Mouse (Mus musculus) kidney, adult 2 months (tissue): ENCODE results near the gene Mat2b. TPM values are rescaled to one million over a fixed set of nuclear protein-coding genes. Genes with fewer than 3 reads are reported as not detected.

Experiments
- DNase-seq: peaks from one replicate; pipeline ENCODE4 v3.0.0; 2021
- H3K27ac ChIP-seq: fragments of 200-500 bp; 2 replicates; pipeline ENCODE4 v1.5.1; 2012; ENCODE audit warnings: low read depth, low read length, control low read depth, inconsistent platforms; ENCODE audit not compliant: insufficient read depth
- H3K27me3 ChIP-seq: fragments of 200-500 bp; replicated peaks from 2 replicates; pipeline ENCODE4 v1.6.1; 2012; ENCODE audit warnings: mild to moderate bottlenecking, moderate library complexity, low read length, inconsistent platforms; ENCODE audit not compliant: control insufficient read depth, insufficient read depth
- H3K36me3 ChIP-seq: fragments of 200-500 bp; 2 replicates; pipeline ENCODE4 v1.6.1; 2012; ENCODE audit warnings: mild to moderate bottlenecking, moderate library complexity, low read length, inconsistent platforms; ENCODE audit not compliant: control insufficient read depth, insufficient read depth
- H3K4me1 ChIP-seq: fragments of 200-500 bp; 2 replicates; pipeline ENCODE4 v1.6.1; 2011; ENCODE audit warnings: low read length; ENCODE audit not compliant: control insufficient read depth, insufficient read depth
- H3K4me3 ChIP-seq: fragments of 200-500 bp; 2 replicates; pipeline ENCODE4 v1.5.1; 2011; ENCODE audit warnings: mild to moderate bottlenecking, low read depth, low read length, control low read depth; ENCODE audit not compliant: insufficient read depth
- CTCF ChIP-seq: fragments of 200-500 bp; conservative IDR thresholded peaks from 2 replicates; pipeline ENCODE4 v1.5.1; 2011; ENCODE audit warnings: low read depth, mild to moderate bottlenecking, control low read depth, low read length, moderate library complexity, mixed read lengths; ENCODE audit not compliant: insufficient read depth, insufficient read length
- POLR2A ChIP-seq: fragments of 200-500 bp; IDR thresholded peaks from one replicate; pipeline ENCODE4 v1.6.1; 2011; ENCODE audit warnings: low read depth, low read length, control low read depth
- WGBS: fragments of 180-500 bp; shearing (Covaris S2); methylation state at CpG from one replicate; pipeline ENCODE4 v1.1.7; 2018; 5-methylcytosine and 5-hydroxymethylcytosine counted together
- polyA plus RNA-seq: library from polyadenylated mRNA; depleted of rRNA; stranded (reverse); fragments of >200 nt; gene quantifications from 2 replicates; pipeline ENCODE4 v1.2.3, GENCODE M21; 2012

The Mat2b gene
- polyA plus RNA-seq, 1 experiment = 57.2 TPM

GRCm38 (mm10) chr11:40692101-40692509 is 2.9 kb downstream of the Mat2b start:
- DNase-seq = no peak
- TF ChIP-seq CTCF (no peak), POLR2A (no peak)
- WGBS = under 1% methylated on average over 28 of the region's 28 CpGs
- no peaks in the 10 kb centered on the region for H3K36me3 ChIP-seq
- H3K4me3 ChIP-seq = peak overlapping the region; percentile 99
- peaks cover 8% of the 10 kb centered on the region for H3K4me1 ChIP-seq
- no peaks in the 10 kb centered on the region for H3K27me3 ChIP-seq
- H3K27ac ChIP-seq = peak overlapping the region; percentile 97

DNA sequence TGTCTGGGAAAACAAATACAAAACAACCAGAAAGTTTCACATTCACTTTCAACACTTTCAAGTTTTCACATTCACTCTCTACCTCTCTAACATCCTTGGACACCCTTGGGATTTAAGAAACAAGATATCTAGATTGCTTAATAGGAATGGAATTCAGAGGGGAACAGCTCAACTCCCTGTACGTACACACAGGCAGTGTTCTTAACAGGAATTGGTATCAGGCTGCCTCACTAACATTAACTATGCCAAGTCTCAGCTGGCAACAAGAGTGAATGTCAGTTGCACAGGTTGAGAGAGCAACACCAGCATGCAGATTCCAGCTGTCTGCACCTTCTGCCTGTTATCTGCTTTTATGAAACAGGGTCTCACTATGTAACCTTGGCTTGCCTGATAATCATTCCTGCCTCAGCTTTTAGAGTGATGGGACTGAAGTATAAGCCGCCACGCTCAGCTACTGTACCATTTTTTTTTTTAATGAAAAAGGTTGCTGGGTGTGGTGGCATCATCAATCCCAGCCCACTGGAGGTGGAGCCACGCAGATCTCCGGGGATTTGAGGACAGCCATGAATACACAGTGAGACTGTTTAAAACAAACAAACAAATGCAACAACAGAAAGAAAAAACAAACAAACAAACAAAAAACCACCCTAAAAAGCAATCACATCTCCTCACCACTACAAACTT is 4.4 kb downstream of the Mat2b start:
- Histone ChIP-seq H3K27me3 (no peaks in the 10 kb centered on the region), H3K4me3 (no peak overlapping the region), H3K4me1 (peaks cover 8% of the 10 kb centered on the region), H3K27ac (no peak overlapping the region), H3K36me3 (peaks cover 5% of the 10 kb centered on the region)
- DNase-seq = peak; percentile 21
- TF ChIP-seq CTCF (no peak), POLR2A (no peak)
- 14% methylated on average over 5 of the region's 5 CpGs for WGBS

- no peak overlapping the region for H3K27ac ChIP-seq
- H3K27me3 ChIP-seq = no peaks in the 10 kb centered on the region
- H3K4me1 ChIP-seq = no peaks in the 10 kb centered on the region
- no peak overlapping the region for H3K4me3 ChIP-seq
- DNase-seq = no peak
- TF ChIP-seq POLR2A (no peak), CTCF (no peak)
- 40% methylated on average over 3 of the region's 3 CpGs for WGBS
- H3K36me3 ChIP-seq = peaks cover 27% of the 10 kb centered on the region
These were observed 11.7 kb downstream of the Mat2b start for GRCm38 (mm10) chr11:40683295-40683694.

DNA sequence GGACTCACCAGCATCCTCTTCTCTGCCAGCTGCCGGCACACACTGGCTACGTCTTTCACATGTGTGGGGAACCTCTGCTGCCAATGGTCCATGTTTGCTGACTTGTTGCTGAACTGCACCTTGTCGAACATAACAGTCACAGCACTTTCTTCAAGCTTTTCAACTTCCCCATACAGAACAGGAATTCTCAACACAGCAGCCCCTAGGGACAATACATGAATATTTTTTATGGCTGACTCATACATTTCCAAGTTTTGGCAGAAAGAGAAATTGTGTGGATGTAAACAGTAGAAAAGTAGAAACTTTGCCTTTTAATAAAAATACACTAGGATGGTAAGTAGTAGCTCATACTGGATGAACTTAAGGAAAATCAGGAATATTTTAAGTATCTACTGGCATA is 12.5 kb downstream of the Mat2b start:
- no peak for DNase-seq
- no peak overlapping the region for H3K4me3 ChIP-seq
- no peak overlapping the region for H3K27ac ChIP-seq
- H3K27me3 ChIP-seq = no peaks in the 10 kb centered on the region
- TF ChIP-seq POLR2A = no peak
- TF ChIP-seq CTCF = no peak
- H3K4me1 ChIP-seq = no peaks in the 10 kb centered on the region
- H3K36me3 ChIP-seq = peaks cover 30% of the 10 kb centered on the region
- 84% methylated on average over 3 of the region's 3 CpGs for WGBS

GRCm38 (mm10) chr11:40677169-40677568 is 17.8 kb downstream of the Mat2b start:
- TF ChIP-seq POLR2A = no peak
- TF ChIP-seq CTCF = peak; percentile 61
- peaks cover 17% of the 10 kb centered on the region for H3K36me3 ChIP-seq
- peak; percentile 34 for DNase-seq
- WGBS = 98% methylated on average over 1 of the region's 1 CpGs
- no peaks in the 10 kb centered on the region for H3K4me1 ChIP-seq
- H3K27ac ChIP-seq = no peak overlapping the region
- H3K27me3 ChIP-seq = no peaks in the 10 kb centered on the region
- no peak overlapping the region for H3K4me3 ChIP-seq

- 71% methylated on average over 4 of the region's 4 CpGs for WGBS
- H3K4me3 ChIP-seq = no peak overlapping the region
- no peaks in the 10 kb centered on the region for H3K4me1 ChIP-seq
- DNase-seq = no peak
- no peaks in the 10 kb centered on the region for H3K27me3 ChIP-seq
- TF ChIP-seq POLR2A = no peak
- no peak for TF ChIP-seq CTCF
- H3K36me3 ChIP-seq = peaks cover 13% of the 10 kb centered on the region
- no peak overlapping the region for H3K27ac ChIP-seq
These were observed 19.8 kb downstream of the Mat2b start for GRCm38 (mm10) chr11:40675014-40675730.

DNA sequence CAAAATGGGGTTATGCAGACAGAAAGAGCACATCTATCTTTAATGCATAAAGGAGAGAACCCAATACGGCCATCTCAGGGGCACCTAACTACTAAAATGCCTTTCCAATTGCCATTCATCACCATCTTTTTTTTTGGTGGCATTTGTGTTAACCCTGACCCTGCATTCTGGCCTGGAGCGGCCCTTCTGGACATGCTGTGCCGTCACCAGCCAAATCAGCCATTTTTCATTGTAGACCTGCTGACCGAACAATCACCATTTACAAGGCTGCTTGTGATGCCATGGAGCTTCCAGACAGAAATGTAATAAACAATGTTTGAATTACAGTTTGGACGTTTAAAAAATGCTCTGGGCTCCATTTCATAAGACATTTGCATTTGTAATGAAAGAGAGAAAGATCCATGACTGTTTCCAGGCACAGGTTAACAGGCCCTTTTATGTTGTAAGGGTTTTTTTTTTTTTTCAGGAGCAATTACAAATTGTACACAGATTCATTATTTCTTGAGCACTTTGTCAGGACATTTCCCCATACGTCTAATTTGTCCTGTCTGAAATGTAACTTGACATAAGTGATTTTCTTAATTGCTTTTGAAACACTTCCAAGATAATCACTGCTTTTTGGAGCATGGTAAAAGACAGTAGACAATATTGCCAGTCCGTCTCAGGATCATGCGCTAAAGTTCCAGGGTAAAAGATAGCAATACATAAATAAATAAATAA is 45.1 kb downstream of the Mat2b start:
- Histone ChIP-seq H3K4me1 (no peaks in the 10 kb centered on the region), H3K27me3 (no peaks in the 10 kb centered on the region), H3K27ac (no peak overlapping the region), H3K36me3 (no peaks in the 10 kb centered on the region), H3K4me3 (no peak overlapping the region)
- no peak for DNase-seq
- WGBS = 72% methylated on average over 8 of the region's 8 CpGs
- no peak for TF ChIP-seq POLR2A
- TF ChIP-seq CTCF = no peak
